Mouse (Mus musculus): ENCODE measurements at regions not wholly inside any gene's neighbourhood (a gene's known extent, or its start where the extent isn't known, plus 50 kb on each side); places are given as distances from the start of the nearest gene placed in this dataset.

GRCm38 (mm10) chr16:77417791-77418190 is 184.1 kb downstream of the Gm11146 start:
- H3K27me3 ChIP-seq: no peaks in the 10 kb centered on the region
- no peaks in the 10 kb centered on the region for H3K36me3 ChIP-seq (ENCODE audit: poor library complexity, severe bottlenecking)
- H3K9me3 ChIP-seq (replicated peaks): no peaks in the 10 kb centered on the region
- peak overlapping the region; percentile 76 for H3K27ac ChIP-seq
- peaks cover 41% of the 10 kb centered on the region for H3K4me1 ChIP-seq
- peak overlapping the region; percentile 48 for H3K9ac ChIP-seq
- H3K4me3 ChIP-seq: peak overlapping the region; percentile 22
- 1% methylated on average over 3 of the region's 3 CpGs for WGBS
- peak overlapping the region; percentile 51 for H3K4me2 ChIP-seq
- peak; percentile 46 for ATAC-seq

- peak overlapping the region; percentile 57 for H3K27ac ChIP-seq
- H3K9me3 ChIP-seq (replicated peaks): no peaks in the 10 kb centered on the region
- H3K4me3 ChIP-seq: no peak overlapping the region
- 33% methylated on average over 1 of the region's 1 CpGs for WGBS
- H3K27me3 ChIP-seq: no peaks in the 10 kb centered on the region
- no peaks in the 10 kb centered on the region for H3K36me3 ChIP-seq (ENCODE audit: poor library complexity, severe bottlenecking)
- no peak overlapping the region for H3K9ac ChIP-seq
- no peak for ATAC-seq
- H3K4me2 ChIP-seq: no peak overlapping the region
- peaks cover 26% of the 10 kb centered on the region for H3K4me1 ChIP-seq
Measured at GRCm38 (mm10) chr16:77414562-77414961, 187.3 kb downstream of the Gm11146 start.

GRCm38 (mm10) chr16:77409168-77409567 is 192.7 kb downstream of the Gm11146 start:
- Histone ChIP-seq H3K36me3 (ENCODE audit: poor library complexity, severe bottlenecking) (no peaks in the 10 kb centered on the region), H3K27me3 (no peaks in the 10 kb centered on the region), H3K9ac (no peak overlapping the region), H3K4me2 (no peak overlapping the region), H3K4me1 (peaks cover 20% of the 10 kb centered on the region), H3K4me3 (no peak overlapping the region), H3K9me3 (replicated peaks) (no peaks in the 10 kb centered on the region), H3K27ac (no peak overlapping the region)
- ATAC-seq: no peak
- 69% methylated on average over 7 of the region's 7 CpGs for WGBS

GRCm38 (mm10) chr16:77406999-77407398 is 194.9 kb downstream of the Gm11146 start:
- WGBS: 49% methylated on average over 5 of the region's 5 CpGs
- Histone ChIP-seq H3K9me3 (replicated peaks) (no peaks in the 10 kb centered on the region), H3K4me1 (peaks cover 41% of the 10 kb centered on the region), H3K9ac (no peak overlapping the region), H3K27ac (no peak overlapping the region), H3K4me3 (no peak overlapping the region), H3K36me3 (ENCODE audit: poor library complexity, severe bottlenecking) (no peaks in the 10 kb centered on the region), H3K4me2 (no peak overlapping the region), H3K27me3 (no peaks in the 10 kb centered on the region)
- no peak for ATAC-seq

- ATAC-seq: peak; percentile 23
- Histone ChIP-seq H3K9me3 (replicated peaks) (no peaks in the 10 kb centered on the region), H3K36me3 (ENCODE audit: poor library complexity, severe bottlenecking) (no peaks in the 10 kb centered on the region), H3K4me2 (peak overlapping the region; percentile 36), H3K27ac (peak overlapping the region; percentile 45; the same call in 1 of the 2 replicates), H3K27me3 (no peaks in the 10 kb centered on the region), H3K4me3 (no peak overlapping the region), H3K9ac (no peak overlapping the region), H3K4me1 (peaks cover 52% of the 10 kb centered on the region)
- WGBS: 54% methylated on average over 6 of the region's 6 CpGs
Measured at GRCm38 (mm10) chr16:77405859-77406258, 196.0 kb downstream of the Gm11146 start.

- peak overlapping the region; percentile 45 for H3K27ac ChIP-seq
- H3K4me3 ChIP-seq: no peak overlapping the region
- WGBS: 52% methylated on average over 8 of the region's 8 CpGs
- peak overlapping the region; percentile 36 for H3K4me2 ChIP-seq
- no peak overlapping the region for H3K9ac ChIP-seq
- H3K9me3 ChIP-seq (replicated peaks): no peaks in the 10 kb centered on the region
- ATAC-seq: no peak
- no peaks in the 10 kb centered on the region for H3K27me3 ChIP-seq
- peaks cover 57% of the 10 kb centered on the region for H3K4me1 ChIP-seq
- no peaks in the 10 kb centered on the region for H3K36me3 ChIP-seq (ENCODE audit: poor library complexity, severe bottlenecking)
Measured at GRCm38 (mm10) chr16:77405181-77405818, 196.6 kb downstream of the Gm11146 start.

GRCm38 (mm10) chr16:77402711-77403280 is 199.1 kb downstream of the Gm11146 start:
- H3K9ac ChIP-seq: 0 out of 2 replicates have a peak overlapping the region, but pooled peaks have one; percentile 1
- peak overlapping the region; percentile 28 for H3K4me2 ChIP-seq
- peak overlapping the region; percentile 21 for H3K27ac ChIP-seq
- ATAC-seq: no peak
- H3K27me3 ChIP-seq: no peaks in the 10 kb centered on the region
- H3K36me3 ChIP-seq (ENCODE audit: poor library complexity, severe bottlenecking): no peaks in the 10 kb centered on the region
- 12% methylated on average over 7 of the region's 7 CpGs for WGBS
- peaks cover 79% of the 10 kb centered on the region for H3K4me1 ChIP-seq
- no peaks in the 10 kb centered on the region for H3K9me3 ChIP-seq (replicated peaks)
- H3K4me3 ChIP-seq: no peak overlapping the region

GRCm38 (mm10) chr16:77401185-77401943 is 200.5 kb downstream of the Gm11146 start:
- no peaks in the 10 kb centered on the region for H3K27me3 ChIP-seq
- peaks cover 5% of the 10 kb centered on the region; the same call in 1 of the 2 replicates for H3K36me3 ChIP-seq (ENCODE audit: poor library complexity, severe bottlenecking)
- H3K4me2 ChIP-seq: peak overlapping the region; percentile 61
- H3K4me1 ChIP-seq: peaks cover 79% of the 10 kb centered on the region
- H3K9ac ChIP-seq: peak overlapping the region; percentile 59
- H3K27ac ChIP-seq: peak overlapping the region; percentile 84
- H3K9me3 ChIP-seq (replicated peaks): no peaks in the 10 kb centered on the region
- ATAC-seq: no peak
- WGBS: 8% methylated on average over 4 of the region's 4 CpGs
- H3K4me3 ChIP-seq: peak overlapping the region; percentile 34; the same call in 1 of the 2 replicates

- H3K4me3 ChIP-seq: peak overlapping the region; percentile 34
- peak overlapping the region; percentile 59 for H3K9ac ChIP-seq
- H3K36me3 ChIP-seq (ENCODE audit: poor library complexity, severe bottlenecking): peaks cover 6% of the 10 kb centered on the region; the same call in 1 of the 2 replicates
- H3K27ac ChIP-seq: peak overlapping the region; percentile 84
- peak; percentile 84 for ATAC-seq
- H3K4me1 ChIP-seq: peaks cover 71% of the 10 kb centered on the region
- no peaks in the 10 kb centered on the region for H3K27me3 ChIP-seq
- peak overlapping the region; percentile 61 for H3K4me2 ChIP-seq
- WGBS: under 1% methylated on average over 13 of the region's 13 CpGs
- H3K9me3 ChIP-seq (replicated peaks): no peaks in the 10 kb centered on the region
Measured at GRCm38 (mm10) chr16:77400276-77400891, 201.5 kb downstream of the Gm11146 start.

- peaks cover 6% of the 10 kb centered on the region; the same call in 1 of the 2 replicates for H3K36me3 ChIP-seq (ENCODE audit: poor library complexity, severe bottlenecking)
- H3K4me1 ChIP-seq: peaks cover 68% of the 10 kb centered on the region
- H3K27ac ChIP-seq: peak overlapping the region; percentile 84
- WGBS: 2% methylated on average over 10 of the region's 10 CpGs
- peak overlapping the region; percentile 59 for H3K9ac ChIP-seq
- peak overlapping the region; percentile 61 for H3K4me2 ChIP-seq
- H3K9me3 ChIP-seq (replicated peaks): no peaks in the 10 kb centered on the region
- ATAC-seq: peak; percentile 34
- H3K27me3 ChIP-seq: no peaks in the 10 kb centered on the region
- H3K4me3 ChIP-seq: peak overlapping the region; percentile 34
Measured at GRCm38 (mm10) chr16:77399846-77400275, 202.0 kb downstream of the Gm11146 start.

- Histone ChIP-seq H3K4me3 (no peak overlapping the region), H3K9me3 (replicated peaks) (no peaks in the 10 kb centered on the region), H3K4me2 (no peak overlapping the region), H3K27me3 (no peaks in the 10 kb centered on the region), H3K4me1 (peaks cover 22% of the 10 kb centered on the region), H3K27ac (no peak overlapping the region), H3K9ac (no peak overlapping the region), H3K36me3 (ENCODE audit: poor library complexity, severe bottlenecking) (peaks cover 6% of the 10 kb centered on the region; the same call in 1 of the 2 replicates)
- 63% methylated on average over 3 of the region's 3 CpGs for WGBS
- no peak for ATAC-seq
Measured at GRCm38 (mm10) chr16:77394054-77394716, 207.7 kb downstream of the Gm11146 start.

Measured in forebrain, embryonic 13.5 days (tissue).